Mouse (Mus musculus) spleen, postnatal 36 days (tissue): Measurements from ENCODE around the gene Mapkapk5.
A peak's percentile ranks its signal among the peaks of the same experiment; 100 is the strongest.
"Not testable (repeated sequence)": the region's sequence is repeated elsewhere in the genome, so short reads cannot be mapped to it uniquely, and the experiment has no call there.

Source experiments
- DNase-seq, 2 experiments: peaks; one replicate each; pipeline ENCODE4 v3.0.0; 2022; ENCODE audit warnings: low spot score in 2 of 2, mixed read lengths in 1 of 2

Gene Mapkapk5

GRCm38 (mm10) chr5:121564468-121564895, 18.8 kb upstream of the Mapkapk5 start:
- DNase-seq = peak; percentile 86 to 89

GRCm38 (mm10) chr5:121562436-121562835, 16.7 kb upstream of the Mapkapk5 start:
- no peak for DNase-seq

- DNase-seq = no peak
These were observed 3.5 kb upstream of the Mapkapk5 start for GRCm38 (mm10) chr5:121549196-121549595.

DNA sequence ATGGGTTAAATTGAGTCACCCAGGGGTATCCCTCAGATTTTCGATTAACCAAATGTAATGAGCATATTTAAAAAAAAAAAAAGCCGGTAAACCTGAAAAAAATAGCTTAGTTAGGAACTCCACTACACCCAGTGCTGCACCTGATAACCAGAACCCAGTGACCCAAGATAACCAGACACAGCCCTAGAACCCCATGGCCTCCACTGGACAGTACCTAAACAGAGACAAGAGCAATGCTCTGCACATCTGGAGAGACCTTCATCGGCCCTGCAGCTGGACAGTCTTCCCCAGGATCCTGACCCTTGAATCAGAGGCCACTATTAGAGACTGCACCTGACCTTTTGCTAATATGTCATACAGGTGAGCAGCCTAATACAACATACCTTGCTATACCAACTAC, 1.4 kb upstream of the Mapkapk5 start:
- peak in 1 of 2 experiments; percentile 13 for DNase-seq

GRCm38 (mm10) chr5:121546530-121546895, 808 bp upstream of the Mapkapk5 start:
- DNase-seq = peak; percentile 21 to 49

DNA sequence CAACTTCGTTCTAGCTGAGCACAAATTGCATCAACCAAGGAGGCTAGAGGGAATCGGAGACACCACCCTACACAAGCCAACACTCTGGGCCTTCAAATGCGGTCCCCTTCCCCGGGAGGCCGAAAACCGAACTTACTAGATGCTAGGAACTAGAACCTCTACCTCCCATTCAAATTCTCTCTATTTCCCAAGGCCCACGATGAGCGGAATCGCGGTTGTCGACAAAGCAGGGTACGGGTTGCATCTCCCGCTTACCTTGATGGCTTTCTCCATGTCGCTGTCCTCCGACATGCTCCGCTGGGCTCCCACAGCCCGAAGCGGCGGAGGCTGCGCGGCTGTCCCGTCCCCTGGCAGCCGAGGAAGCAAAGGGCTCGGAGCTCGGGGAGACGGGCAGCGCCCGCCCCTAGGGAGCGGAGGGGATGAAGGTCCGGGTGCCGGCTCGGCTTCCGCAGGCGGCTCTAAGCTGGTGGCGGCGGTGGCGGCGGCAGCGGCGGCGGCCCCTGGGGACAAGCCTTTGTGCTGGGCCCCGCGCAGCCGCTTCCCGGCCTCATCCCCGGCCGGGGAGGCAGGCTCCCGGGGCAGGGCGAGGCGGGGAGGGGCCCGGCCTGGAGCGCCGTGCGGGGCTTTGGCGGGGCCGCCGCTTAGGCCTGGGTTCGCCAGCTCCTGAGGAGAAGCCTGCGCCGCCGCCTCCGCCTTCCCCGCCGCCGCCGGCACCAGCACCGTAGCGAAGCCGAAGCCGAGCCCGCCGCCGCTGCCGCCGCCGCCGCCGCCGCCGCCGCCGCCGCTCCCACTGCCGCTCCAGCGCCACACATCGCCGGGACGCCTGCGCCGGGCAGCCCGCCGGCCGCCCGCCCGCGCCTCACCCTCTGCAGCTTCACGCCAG, 554 bp downstream of the Mapkapk5 start, which contains the start of the genes Adam1a and Gm42878:
Gene Adam1a (minus strand): TSS at position 573 of the 883 bp plus-strand sequence.
Gene Gm42878 (minus strand): TSS at position 573 of the 883 bp plus-strand sequence.
- peak; percentile 37 to 41 for DNase-seq

DNA sequence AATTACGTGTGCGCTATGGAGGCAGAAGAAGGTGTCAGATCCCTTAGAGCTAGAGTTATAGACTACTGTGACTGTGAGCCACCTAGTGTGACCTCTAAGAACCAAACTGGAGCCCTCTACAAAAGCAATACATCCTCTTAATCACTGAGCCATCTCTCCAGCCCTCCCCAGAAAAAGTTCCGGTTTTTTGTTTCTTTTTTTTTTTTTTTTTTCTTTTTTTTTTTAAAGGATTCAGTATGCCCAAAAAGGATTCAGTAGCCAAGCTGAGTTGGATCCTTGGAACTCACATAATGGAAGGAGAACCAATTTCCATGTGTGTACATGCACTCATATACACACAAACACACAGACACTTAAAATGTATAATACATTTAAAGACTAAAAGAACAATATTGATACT, 2.3 kb downstream of the Mapkapk5 start:
- no peak for DNase-seq

GRCm38 (mm10) chr5:121541235-121541634, 4.5 kb downstream of the Mapkapk5 start:
- no peak for DNase-seq

GRCm38 (mm10) chr5:121540066-121540465, 5.6 kb downstream of the Mapkapk5 start:
- DNase-seq = no peak

DNA sequence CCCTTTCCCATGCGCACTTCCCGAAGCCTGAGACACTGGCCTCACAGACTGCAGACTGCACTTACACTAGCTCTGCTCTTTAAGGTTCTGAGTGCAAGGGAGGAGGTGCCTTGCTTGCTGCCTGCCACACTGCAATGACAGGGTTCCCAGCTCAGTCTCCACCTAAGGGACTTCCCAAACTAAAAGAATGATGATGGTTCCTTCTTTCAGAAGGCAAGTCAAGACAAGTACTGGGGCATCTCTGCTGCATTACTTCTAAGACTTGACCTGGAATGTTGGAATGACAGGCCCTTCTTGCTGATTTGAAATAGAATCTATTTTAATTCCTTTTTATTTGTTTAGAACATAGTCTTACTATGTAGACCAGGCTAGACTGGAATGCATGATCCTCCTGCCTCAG, 8.1 kb downstream of the Mapkapk5 start:
- DNase-seq = no peak

DNA sequence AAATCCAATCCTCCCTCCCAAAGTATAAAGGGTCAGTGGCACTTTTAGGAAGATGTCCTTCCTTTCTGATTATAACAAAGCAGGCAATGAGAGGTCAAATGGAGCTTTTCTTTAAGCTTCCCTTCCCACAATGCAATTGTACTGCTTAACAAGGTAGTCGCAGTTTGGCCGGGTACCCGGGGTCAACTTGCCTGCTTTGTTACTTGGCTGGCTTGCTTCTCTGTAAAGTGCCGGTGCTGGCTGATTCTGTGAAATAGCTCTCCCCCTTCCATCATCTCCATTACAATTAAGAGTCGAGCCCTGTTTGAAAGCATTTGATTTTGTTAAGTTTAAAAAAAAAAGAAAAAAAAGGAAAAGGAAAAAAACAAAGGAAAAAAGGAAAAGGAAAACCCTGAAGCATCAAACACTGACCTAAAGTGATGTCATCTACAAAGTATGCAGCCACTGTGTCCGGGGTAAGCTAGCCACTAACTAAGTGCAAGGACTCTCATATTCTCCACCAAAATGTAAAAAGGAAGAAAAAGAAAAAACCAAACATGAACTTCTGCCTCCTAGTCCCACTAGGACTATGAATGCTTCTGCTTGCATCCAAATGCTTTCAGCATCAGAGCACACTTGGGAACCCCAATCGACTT, 8.7 kb downstream of the Mapkapk5 start:
- DNase-seq = no peak

- no peak for DNase-seq
These were observed 10.6 kb downstream of the Mapkapk5 start for GRCm38 (mm10) chr5:121535116-121535515.

DNA sequence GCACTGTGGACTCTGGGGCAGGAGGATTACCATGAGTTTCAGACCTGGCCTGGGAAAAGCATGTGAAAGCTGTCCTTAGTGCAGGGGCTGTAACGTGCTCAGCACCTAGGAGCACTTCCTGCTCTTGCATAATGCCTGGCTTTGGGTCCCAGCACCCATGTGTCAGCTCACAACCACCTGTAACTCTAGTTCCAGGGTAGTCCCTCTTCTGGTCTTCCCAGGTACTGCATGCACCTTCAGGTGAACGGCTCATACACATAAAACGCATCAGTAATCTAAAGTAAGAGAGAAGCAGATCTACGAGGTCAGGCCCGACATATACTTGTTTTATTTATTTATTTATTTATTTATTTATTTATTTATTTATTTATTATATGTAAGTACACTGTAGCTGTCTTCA, 11.2 kb downstream of the Mapkapk5 start:
- DNase-seq = no peak

DNA sequence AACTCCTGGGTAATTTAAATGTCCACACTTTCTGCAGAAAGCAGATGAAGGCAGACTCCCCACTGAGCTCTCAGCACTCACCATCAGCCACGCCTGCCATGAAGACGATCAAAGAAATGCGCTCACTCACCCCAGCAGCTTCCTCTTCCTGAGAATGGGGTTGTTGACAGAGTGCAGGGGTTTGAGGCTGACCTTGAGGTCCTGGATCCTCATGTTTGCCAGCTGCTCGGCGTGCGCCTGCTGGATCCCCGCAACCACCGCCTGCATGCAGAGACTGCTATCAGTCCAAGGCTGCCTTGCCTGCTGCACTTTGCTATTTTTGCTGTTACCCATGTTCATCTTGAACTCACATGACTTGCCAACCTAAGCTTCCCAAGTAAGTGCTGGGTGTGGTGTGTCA, 18.7 kb downstream of the Mapkapk5 start:
- no peak for DNase-seq

DNA sequence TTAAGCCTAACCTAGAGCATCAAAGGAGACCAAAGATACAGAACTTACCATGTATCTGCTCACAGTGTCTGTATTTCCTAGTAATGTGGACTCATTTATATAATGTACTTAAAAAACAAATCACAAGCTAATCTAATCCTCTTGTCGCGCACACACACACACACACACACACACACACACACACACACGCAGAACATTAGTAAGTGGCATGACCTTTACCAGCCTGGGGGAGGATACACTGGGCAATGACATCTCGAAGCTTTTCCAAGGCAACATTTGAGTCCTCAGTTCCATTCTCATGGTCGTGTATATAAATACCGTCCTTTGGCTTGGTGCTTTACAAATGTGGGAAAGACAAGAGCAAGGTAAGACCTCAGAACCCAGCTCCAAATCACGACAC, 19.2 kb downstream of the Mapkapk5 start:
- DNase-seq = no peak

GRCm38 (mm10) chr5:121525774-121526450, 19.8 kb downstream of the Mapkapk5 start:
- DNase-seq = no peak

GRCm38 (mm10) chr5:121519758-121520157, 25.9 kb downstream of the Mapkapk5 start:
- DNase-seq = not testable (repeated sequence)

- no peak for DNase-seq
These were observed 26.7 kb downstream of the Mapkapk5 start for GRCm38 (mm10) chr5:121518983-121519382.

DNA sequence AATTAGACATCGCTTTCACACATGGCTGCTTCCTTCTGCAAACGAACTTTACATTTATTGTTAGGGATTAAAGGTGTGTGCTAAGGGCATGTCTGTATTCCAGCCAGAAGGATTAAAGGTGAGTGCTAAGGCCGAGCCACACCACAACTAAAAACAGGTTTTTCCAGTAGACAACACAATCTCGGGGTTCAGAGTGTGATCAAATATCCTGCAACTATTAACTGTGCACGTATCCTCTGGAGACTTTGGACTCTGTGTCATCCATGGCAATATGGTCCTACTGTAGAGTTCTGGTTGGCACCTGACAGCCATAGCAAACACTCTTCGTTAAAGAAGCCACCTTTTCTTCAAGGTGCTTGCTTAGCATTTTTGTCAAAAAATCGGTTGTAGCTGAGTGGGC, 35.7 kb downstream of the Mapkapk5 start:
- DNase-seq = no peak

GRCm38 (mm10) chr5:121506846-121507245, 38.9 kb downstream of the Mapkapk5 start:
- DNase-seq = no peak

DNA sequence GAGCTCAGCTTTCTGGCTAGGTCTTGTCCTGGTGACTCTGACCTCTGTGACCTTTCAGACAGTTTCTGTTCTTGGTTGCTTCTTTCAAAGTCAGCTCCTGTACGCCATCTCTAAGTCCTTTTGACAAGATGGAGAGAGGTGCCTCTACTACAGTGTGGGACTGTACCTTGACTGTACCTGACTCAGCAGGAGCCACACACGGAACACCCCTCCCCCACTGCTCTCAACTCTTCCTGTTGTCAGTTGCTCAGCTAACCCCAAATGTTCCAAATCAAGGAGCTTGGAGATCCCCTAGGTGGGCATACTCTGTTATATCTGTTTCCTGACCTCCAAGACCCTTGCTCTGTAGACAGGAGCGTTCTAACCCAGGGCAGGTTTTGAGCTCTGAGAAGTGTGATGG, 42.5 kb downstream of the Mapkapk5 start, which contains the start of gene Adam1b:
Gene Adam1b (minus strand): TSS at position 205 of the 400 bp plus-strand sequence.
- DNase-seq = no peak

GRCm38 (mm10) chr5:121501424-121501996, 44.2 kb downstream of the Mapkapk5 start:
- peak in 1 of 2 experiments; percentile 11 for DNase-seq
